Mouse (Mus musculus): Measurements from ENCODE around the gene Alk. TPM values are rescaled to one million over a fixed set of nuclear protein-coding genes. Genes with fewer than 3 reads are reported as not detected.

Alk gene
- total and polyA plus RNA-seq, 3 experiments, result not detected

- Histone ChIP-seq H3K4me3 (ENCODE audit: control insufficient read depth in 1 of 2, insufficient read depth in 1 of 2, low read depth in 2 of 2, low read length in 2 of 2) (no peak overlapping the region), H3K79me2 (ENCODE audit: control insufficient read depth, insufficient read depth, low read length, poor library complexity) (no peaks in the 10 kb centered on the region), H3K36me3 (ENCODE audit: control insufficient read depth in 1 of 2, insufficient read depth in 2 of 2, low read length in 2 of 2) (no peaks in the 10 kb centered on the region), H3K9ac (ENCODE audit: control insufficient read depth, low read depth, low read length, poor library complexity, severe bottlenecking) (no peak overlapping the region), H3K27ac (ENCODE audit: control insufficient read depth, low read depth, low read length) (no peak overlapping the region), H3K4me1 (ENCODE audit: control insufficient read depth in 1 of 2, insufficient read depth in 2 of 2, low read length in 2 of 2) (no peaks in the 10 kb centered on the region), H3K9me3 (replicated peaks; ENCODE audit: insufficient read depth, low read length) (no peaks in the 10 kb centered on the region), H3K27me3 (ENCODE audit: control insufficient read depth in 1 of 2, insufficient read depth in 2 of 2, low read length in 2 of 2) (no peaks in the 10 kb centered on the region)
- TF ChIP-seq E2F4 (IDR thresholded peaks at IDR 0.05; ENCODE audit: borderline replicate concordance, low read depth, low read length), result no peak
- no peak for TF ChIP-seq MAX (IDR thresholded peaks at IDR 0.05; ENCODE audit: low read length)
- no peak for TF ChIP-seq ZMIZ1 (IDR thresholded peaks at IDR 0.05; ENCODE audit: low read depth, low read length)
- TF ChIP-seq MAFK (IDR thresholded peaks at IDR 0.05; ENCODE audit: borderline replicate concordance, low read depth, low read length), result no peak
- no peak for TF ChIP-seq POLR2A (IDR thresholded peaks at IDR 0.05; ENCODE audit: control insufficient read depth in 1 of 2, insufficient read depth in 1 of 2, low read depth in 1 of 2, low read length in 2 of 2, poor library complexity in 1 of 2)
- no peak for TF ChIP-seq NRF1 (IDR thresholded peaks at IDR 0.05; ENCODE audit: insufficient read depth, low read depth, low read length, poor library complexity, severe bottlenecking)
- TF ChIP-seq ZC3H11A (IDR thresholded peaks at IDR 0.05; ENCODE audit: low read depth, low read length), result no peak
- no peak for TF ChIP-seq GABPA (IDR thresholded peaks at IDR 0.05; ENCODE audit: low read depth, low read length)
- TF ChIP-seq POLR2AphosphoS5 (IDR thresholded peaks at IDR 0.05; ENCODE audit: borderline replicate concordance, low read depth, low read length), result no peak
- no peak for TF ChIP-seq POLR2AphosphoS2 (IDR thresholded peaks at IDR 0.05; ENCODE audit: low read length)
- TF ChIP-seq ZNF384 (IDR thresholded peaks at IDR 0.05; ENCODE audit: low read depth, low read length), result no peak
- no peak for TF ChIP-seq MXI1 (IDR thresholded peaks at IDR 0.05; ENCODE audit: low read depth, low read length)
- TF ChIP-seq NELFE (IDR thresholded peaks at IDR 0.05; ENCODE audit: low read depth, low read length), result no peak
- TF ChIP-seq UBTF (IDR thresholded peaks at IDR 0.05; ENCODE audit: borderline replicate concordance, insufficient read depth, low read depth, low read length), result no peak
- TF ChIP-seq KAT2A (conservative IDR thresholded peaks at IDR 0.05; ENCODE audit: low read depth, low read length), result no peak
- no peak for DNase-seq (ENCODE audit: low read depth, low spot score)
Observed at GRCm38 (mm10) chr17:72187026-72187425, 417.4 kb downstream of the Alk start.

GRCm38 (mm10) chr17:72182414-72182813, 422.0 kb downstream of the Alk start:
- Histone ChIP-seq H3K4me1 (ENCODE audit: control insufficient read depth in 1 of 2, insufficient read depth in 2 of 2, low read length in 2 of 2) (no peaks in the 10 kb centered on the region), H3K4me3 (ENCODE audit: control insufficient read depth in 1 of 2, insufficient read depth in 1 of 2, low read depth in 2 of 2, low read length in 2 of 2) (no peak overlapping the region), H3K27me3 (ENCODE audit: control insufficient read depth in 1 of 2, insufficient read depth in 2 of 2, low read length in 2 of 2) (no peaks in the 10 kb centered on the region), H3K79me2 (ENCODE audit: control insufficient read depth, insufficient read depth, low read length, poor library complexity) (no peaks in the 10 kb centered on the region), H3K36me3 (ENCODE audit: control insufficient read depth in 1 of 2, insufficient read depth in 2 of 2, low read length in 2 of 2) (no peaks in the 10 kb centered on the region), H3K9ac (ENCODE audit: control insufficient read depth, low read depth, low read length, poor library complexity, severe bottlenecking) (no peak overlapping the region), H3K27ac (ENCODE audit: control insufficient read depth, low read depth, low read length) (no peak overlapping the region), H3K9me3 (replicated peaks; ENCODE audit: insufficient read depth, low read length) (no peaks in the 10 kb centered on the region)
- no peak for TF ChIP-seq EP300 (IDR thresholded peaks at IDR 0.05; ENCODE audit: low read depth in 1 of 2, low read length in 2 of 2)
- TF ChIP-seq ZNF384 (IDR thresholded peaks at IDR 0.05; ENCODE audit: low read depth, low read length), result no peak
- TF ChIP-seq POLR2A (IDR thresholded peaks at IDR 0.05; ENCODE audit: control insufficient read depth in 1 of 2, insufficient read depth in 1 of 2, low read depth in 1 of 2, low read length in 2 of 2, poor library complexity in 1 of 2), result no peak
- TF ChIP-seq ZC3H11A (IDR thresholded peaks at IDR 0.05; ENCODE audit: low read depth, low read length), result no peak
- no peak for TF ChIP-seq POLR2AphosphoS5 (IDR thresholded peaks at IDR 0.05; ENCODE audit: borderline replicate concordance, low read depth, low read length)
- TF ChIP-seq CHD1 (IDR thresholded peaks at IDR 0.05; ENCODE audit: low read depth, low read length), result no peak
- no peak for TF ChIP-seq USF1 (IDR thresholded peaks at IDR 0.05; ENCODE audit: low read depth, low read length)
- no peak for DNase-seq (ENCODE audit: low read depth, low spot score)

All from MEL (cell line).